Mouse (Mus musculus) adrenal gland, postnatal 0 days (tissue): ENCODE results near the gene 9930104L06Rik. TPM values are rescaled to one million over a fixed set of nuclear protein-coding genes. Genes with fewer than 3 reads are reported as not detected.

Experiments used
- polyA plus RNA-seq: library from polyadenylated mRNA; unstranded; fragments of >200 nt; fragmentation: Nextera tagmentation; extraction: Ambion mirVana; gene quantifications from 2 replicates; pipeline ENCODE4 v1.2.1, GENCODE M21; 2015

The 9930104L06Rik gene
- polyA plus RNA-seq, result 5.8 and 6.1 TPM in 2 replicates

DNA sequence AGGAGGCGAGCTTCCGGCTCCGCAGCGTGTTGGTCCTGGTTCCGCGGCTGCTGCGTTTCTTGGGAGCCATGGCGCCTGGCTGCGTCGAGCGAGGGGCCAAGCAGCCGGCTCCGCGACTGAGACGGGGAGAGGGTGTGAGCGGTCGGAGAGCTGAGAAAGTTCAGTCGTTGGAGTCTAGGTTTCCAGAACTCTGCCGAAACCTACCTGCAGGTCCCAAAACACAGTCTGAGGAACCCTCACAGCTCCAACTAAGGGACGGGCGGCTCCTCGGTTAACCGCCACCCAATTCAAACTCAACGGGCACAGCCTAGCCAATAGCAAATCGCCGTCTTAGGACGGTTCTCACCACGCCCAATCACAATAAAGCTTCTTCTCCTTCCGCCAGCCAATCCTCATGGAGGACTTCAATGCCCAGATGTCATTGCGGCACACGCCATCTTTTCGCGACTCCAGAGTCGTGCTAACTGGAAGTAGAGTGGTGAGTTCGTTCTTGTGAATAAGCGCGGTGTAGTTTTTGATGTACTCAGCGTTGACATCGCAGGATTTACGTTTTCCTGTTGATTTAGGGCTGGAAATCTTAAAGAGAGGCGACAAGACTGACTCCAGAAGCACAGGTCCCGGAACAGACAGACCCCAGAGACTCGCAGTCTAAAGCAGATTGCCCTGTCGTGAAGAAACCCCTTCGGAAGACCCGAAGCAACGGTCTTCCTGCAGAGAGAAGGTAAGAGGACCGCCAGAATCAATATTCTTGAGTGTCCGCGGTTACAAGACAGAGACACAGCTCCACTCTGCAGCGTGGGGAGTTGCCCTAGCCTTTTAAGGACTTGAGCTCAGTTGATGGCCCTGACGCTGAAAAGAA lies at the start of gene 9930104L06Rik:
9930104L06Rik (plus strand) TSS at position 436 of the 859 bp plus-strand sequence.

DNA sequence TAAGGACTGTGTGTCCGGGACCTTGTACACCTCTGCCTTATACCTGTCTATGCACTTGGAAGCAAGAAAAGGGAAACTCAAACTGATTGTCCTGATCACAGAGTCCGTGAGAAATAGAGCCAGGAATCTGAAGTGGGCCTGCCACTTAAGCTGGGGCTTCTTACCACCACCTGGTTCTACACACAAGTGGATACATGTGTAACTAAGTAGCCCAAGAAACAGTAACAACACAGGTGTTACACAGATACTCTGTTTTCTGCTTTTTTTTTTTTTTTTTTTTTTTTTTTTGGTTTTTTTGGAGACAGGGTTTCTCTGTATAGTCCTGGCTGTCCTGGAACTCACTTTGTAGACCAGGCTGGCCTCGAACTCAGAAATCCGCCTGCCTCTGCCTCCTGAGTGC lies 2.4 kb downstream of the 9930104L06Rik start, which contains the start of gene Cdca8:
Cdca8 (minus strand) TSS at position 101 of the 400 bp plus-strand sequence.

GRCm38 (mm10) chr4:124985671-124986602 lies 49.1 kb downstream of the 9930104L06Rik start, which contains the start of gene Rspo1:
Gene Rspo1, plus strand, starts transcription at chr4:124986430.

Other genes with a start within 250 kb of the 9930104L06Rik start
- gene Utp11, start 243.4 kb upstream of the 9930104L06Rik start, polyA plus RNA-seq, result 48.7 and 66.3 TPM in 2 replicates
- 4.2 and 6.0 TPM in 2 replicates for gene Fhl3, start 236.3 kb upstream of the 9930104L06Rik start, polyA plus RNA-seq
- gene Sf3a3, start 222.3 kb upstream of the 9930104L06Rik start, polyA plus RNA-seq, result 67.3 and 84.7 TPM in 2 replicates
- 16.0 and 21.1 TPM in 2 replicates for gene Inpp5b, start 195.2 kb upstream of the 9930104L06Rik start, polyA plus RNA-seq
- 13.1 and 13.8 TPM in 2 replicates for gene Mtf1, start 134.9 kb upstream of the 9930104L06Rik start, polyA plus RNA-seq
- gene Yrdc, start 86.4 kb upstream of the 9930104L06Rik start, polyA plus RNA-seq, result 36.0 and 54.0 TPM in 2 replicates
- 131 and 184 TPM in 2 replicates for gene 1110065P20Rik, start 85.9 kb upstream of the 9930104L06Rik start, polyA plus RNA-seq
- 2.0 and 2.7 TPM in 2 replicates for gene Maneal, start 74.9 kb upstream of the 9930104L06Rik start, polyA plus RNA-seq
- gene Epha10, start 56.1 kb upstream of the 9930104L06Rik start, polyA plus RNA-seq, result 2.4 and 2.8 TPM in 2 replicates
- gene Cdca8, start 2.3 kb downstream of the 9930104L06Rik start, polyA plus RNA-seq, result 22.9 and 31.7 TPM in 2 replicates
- 21.7 and 38.0 TPM in 2 replicates for gene Rspo1, start 49.4 kb downstream of the 9930104L06Rik start, polyA plus RNA-seq
- 55.1 and 67.1 TPM in 2 replicates for gene Gnl2, start 79.5 kb downstream of the 9930104L06Rik start, polyA plus RNA-seq
- gene Dnali1, start 128.7 kb downstream of the 9930104L06Rik start, polyA plus RNA-seq, result 0.09 TPM in 1 of 2 replicates, not detected in the other
- 17.9 and 20.8 TPM in 2 replicates for gene Snip1, start 129.6 kb downstream of the 9930104L06Rik start, polyA plus RNA-seq
- 40.7 and 46.9 TPM in 2 replicates for gene Meaf6, start 148.1 kb downstream of the 9930104L06Rik start, polyA plus RNA-seq
- gene Zc3h12a, start 190.8 kb downstream of the 9930104L06Rik start, polyA plus RNA-seq, result 0.77 and 1.3 TPM in 2 replicates